Mouse (Mus musculus) monocyte, adult 5-6 weeks (primary cell): ENCODE results near the gene Scgn. TPM values are rescaled to one million over a fixed set of nuclear protein-coding genes. Genes with fewer than 3 reads are reported as not detected.

Experiments used
- ATAC-seq: fragments of 153-309, 156-312 bp; replicated peaks from 2 replicates; pipeline ENCODE4 v1.8.0; 2017; ENCODE audit warnings: mild to moderate bottlenecking; ENCODE audit not compliant: low TSS enrichment, insufficient number of reproducible peaks, severe bottlenecking, poor library complexity, low FRiP score
- total RNA-seq: library from RNA; stranded (forward); fragments of 200-1000, 200-491, 200-594 nt; gene quantifications from 3 replicates; pipeline ENCODE4 v1.2.3, GENCODE M21; 2017

The Scgn gene
- total RNA-seq, 1 experiment from 2014 or later: not detected

- no peak for ATAC-seq
These were observed 44.8 kb downstream of the Scgn start for GRCm38 (mm10) chr13:23946254-23946653.

GRCm38 (mm10) chr13:23942861-23943260, 48.2 kb downstream of the Scgn start:
- no peak for ATAC-seq

GRCm38 (mm10) chr13:23940291-23940690, 50.7 kb downstream of the Scgn start:
- ATAC-seq: no peak

GRCm38 (mm10) chr13:23938699-23939098, 52.3 kb downstream of the Scgn start:
- ATAC-seq: no peak

GRCm38 (mm10) chr13:23934211-23934520, 56.8 kb downstream of the Scgn start, which contains the start of gene Hist1h2aa:
Gene Hist1h2aa, plus strand, starts transcription at chr13:23934462.
- ATAC-seq: no peak

- ATAC-seq: no peak
These were observed 57.4 kb downstream of the Scgn start, which contains the start of gene Hist1h2ba for GRCm38 (mm10) chr13:23933421-23934210. Gene Hist1h2ba, minus strand, starts transcription at chr13:23934156.

- ATAC-seq: no peak
These were observed 60.1 kb downstream of the Scgn start for GRCm38 (mm10) chr13:23930904-23931303.

GRCm38 (mm10) chr13:23930461-23930860, 60.6 kb downstream of the Scgn start:
- no peak for ATAC-seq

GRCm38 (mm10) chr13:23928637-23929036, 62.4 kb downstream of the Scgn start:
- ATAC-seq: no peak

- ATAC-seq: no peak
These were observed 65.2 kb downstream of the Scgn start for GRCm38 (mm10) chr13:23925792-23926191.

- no peak for ATAC-seq
These were observed 73.3 kb downstream of the Scgn start for GRCm38 (mm10) chr13:23917674-23918073.

- ATAC-seq: no peak
These were observed 74.9 kb downstream of the Scgn start for GRCm38 (mm10) chr13:23916132-23916531.

GRCm38 (mm10) chr13:23914376-23915167, 76.4 kb downstream of the Scgn start, which contains the start of gene Slc17a4:
Gene Slc17a4, minus strand, starts transcription at chr13:23915009.
- no peak for ATAC-seq

- ATAC-seq: peak; percentile 53
These were observed 77.2 kb downstream of the Scgn start for GRCm38 (mm10) chr13:23913791-23914306.

- ATAC-seq: no peak; the same call in 1 of the 2 replicates
These were observed 79.7 kb downstream of the Scgn start for GRCm38 (mm10) chr13:23911335-23911734.

GRCm38 (mm10) chr13:23910121-23910520, 80.9 kb downstream of the Scgn start:
- no peak for ATAC-seq

GRCm38 (mm10) chr13:23906906-23907305, 84.1 kb downstream of the Scgn start:
- ATAC-seq: no peak
